Mouse (Mus musculus) gastrocnemius, postnatal 4 days (tissue): ENCODE results near the gene Mdh1. TPM values are rescaled to one million over a fixed set of nuclear protein-coding genes. Genes with fewer than 3 reads are reported as not detected.
"Not testable (repeated sequence)": the region's sequence is repeated elsewhere in the genome, so short reads cannot be mapped to it uniquely, and the experiment has no call there.

Source experiments
- DNase-seq, 2 experiments: peaks; one replicate each; pipeline ENCODE4 v3.0.0; 2021 to 2022; ENCODE audit warnings: low spot score in 2 of 2, mixed read lengths in 2 of 2
- microRNA-seq: library from miRNA; unstranded; fragments of <30 nt; microRNA quantifications from one replicate; pipeline ENCODE4 v1.2.0, GENCODE M21; 2021
- total RNA-seq, 2 experiments: library from RNA; stranded (reverse); gene quantifications; 2 replicates each; pipeline ENCODE4 v1.2.3; 2021

Gene Mdh1
- total RNA-seq, 2 experiments from 2014 or later, result 397 to 426 TPM

GRCm38 (mm10) chr11:21546671-21547070 lies 25.5 kb downstream of the Mdh1 start:
- DNase-seq, result no peak

- DNase-seq, result no peak
Observed at GRCm38 (mm10) chr11:21545951-21546350, 26.2 kb downstream of the Mdh1 start.

GRCm38 (mm10) chr11:21545021-21545420 lies 27.1 kb downstream of the Mdh1 start:
- no peak for DNase-seq

- DNase-seq, result no peak
Observed at GRCm38 (mm10) chr11:21542731-21543130, 29.4 kb downstream of the Mdh1 start.

GRCm38 (mm10) chr11:21540622-21541021 lies 31.5 kb downstream of the Mdh1 start:
- no peak for DNase-seq

GRCm38 (mm10) chr11:21540072-21540471 lies 32.1 kb downstream of the Mdh1 start:
- DNase-seq, result no peak

GRCm38 (mm10) chr11:21530856-21531255 lies 41.3 kb downstream of the Mdh1 start:
- DNase-seq, result not testable (repeated sequence)

GRCm38 (mm10) chr11:21528676-21529394 lies 43.3 kb downstream of the Mdh1 start:
- no peak for DNase-seq

- no peak for DNase-seq
Observed at GRCm38 (mm10) chr11:21517726-21518125, 54.4 kb downstream of the Mdh1 start.

- not testable (repeated sequence) for DNase-seq
Observed at GRCm38 (mm10) chr11:21516396-21516795, 55.8 kb downstream of the Mdh1 start.

- DNase-seq, result not testable (repeated sequence)
Observed at GRCm38 (mm10) chr11:21510577-21510976, 61.6 kb downstream of the Mdh1 start.

- not testable (repeated sequence) for DNase-seq
Observed at GRCm38 (mm10) chr11:21508713-21509112, 63.5 kb downstream of the Mdh1 start.

- DNase-seq, result not testable (repeated sequence)
Observed at GRCm38 (mm10) chr11:21507073-21507472, 65.1 kb downstream of the Mdh1 start.

Small RNA genes lying within 50 kb of the gene (microRNA-seq; reads per million reads assigned to microRNA genes)
- gene Gm22990, result not detected

Other genes starting within 250 kb of the Mdh1 start
- gene Ugp2, start 201.2 kb downstream of the Mdh1 start, total RNA-seq, result 100 to 1,000 TPM; 285 to 289 TPM
- 1 to 10 TPM; 5.4 to 7.5 TPM for gene Wdpcp, start 132 bp downstream of the Mdh1 start, total RNA-seq